11 mouse cellular contexts compared by ENCODE assay signal in genomic region chr9:86627745-86628496, GRCm38 (mm10). TPM values are rescaled to one million over a fixed set of nuclear protein-coding genes. Genes with fewer than 3 reads are reported as not detected.
DNase-seq lines count a peak whose midpoint lies in the region; ATAC-seq lines count a peak whose summit lies in the region.
"Had no signal": no experiment of that assay in that cellular context is flagged by ENCODE, and none has a peak within 500 bp of the region (broad histone marks: within the 10 kb centered on the region; RNA-seq: fewer than 3 reads in every experiment).

No protein-coding gene starts in this region.

- DNase-seq in layer of hippocampus, adult 11-12 months (ENCODE audit: low spot score) = peak; percentile 60
- no peak for DNase-seq in layer of hippocampus, postnatal 36 days
- peak; percentile 46 to 77 for DNase-seq in frontal cortex, adult 2 months (ENCODE audit: extremely low spot score in 1 of 2, low spot score in 1 of 2)
- peak; percentile 58 for DNase-seq in layer of hippocampus, adult 9-10 months (ENCODE audit: low spot score)
- DNase-seq in right cerebral cortex, postnatal 10 days (ENCODE audit: low spot score in 2 of 2) = peak; percentile 64 to 65
- no peak for DNase-seq in T-cell, adult 2 months (ENCODE audit: low spot score)
- DNase-seq: heart, postnatal 36 days; kidney, adult 18-20 months; thymus, postnatal 14 days had no signal

- no peak for ATAC-seq in monocyte, adult 5-6 weeks (replicated peaks; ENCODE audit: insufficient number of reproducible peaks, low FRiP score, low TSS enrichment, poor library complexity, severe bottlenecking)

RNA-seq across cellular contexts. Expression of gene Rwdd2a, which starts 56.1 kb away (rescaled TPM):
- 10 to 100 TPM; 24.8 to 27.6 TPM for total RNA-seq in layer of hippocampus, postnatal 36 days (2021)
- 26.1 and 29.2 TPM in 2 replicates for polyA plus RNA-seq in frontal cortex, adult 2 months (2012; rRNA removed)
- total RNA-seq in monocyte, adult 5-6 weeks (2017) = 3.9 to 5.5 TPM (median 4.3 TPM) in 3 replicates
- polyA plus RNA-seq: erythroblast, embryonic 14.5 days had no signal

RNA-seq across cellular contexts. Expression of gene Pgm3, which starts 56.3 kb away (rescaled TPM):
- 10 to 100 TPM; 16.6 to 16.9 TPM for total RNA-seq in layer of hippocampus, postnatal 36 days (2021)
- polyA plus RNA-seq in frontal cortex, adult 2 months (2012; rRNA removed) = 10.8 and 11.2 TPM in 2 replicates
- 12.2 to 14.3 TPM (median 13.7 TPM) in 3 replicates for total RNA-seq in monocyte, adult 5-6 weeks (2017)

Comparison
In these comparisons a context has a peak if more than half of its experiments do, and no peak if none do; other contexts are left out.
1. DNase-seq: peak in layer of hippocampus, adult 11-12 months (single experiment), frontal cortex, adult 2 months (2 of 2), layer of hippocampus, adult 9-10 months (single experiment) and right cerebral cortex, postnatal 10 days (2 of 2); none in layer of hippocampus, postnatal 36 days (0 of 2) and T-cell, adult 2 months (single experiment).